Mouse (Mus musculus) B cell, adult 62 days (primary cell): ENCODE data around the gene Zfp3. TPM values are rescaled to one million over a fixed set of nuclear protein-coding genes. Genes with fewer than 3 reads are reported as not detected.

ENCODE experiments used
- total RNA-seq: library from RNA; stranded (reverse); gene quantifications from 4 replicates; pipeline ENCODE4 v1.2.4, GENCODE M21; 2023

Zfp3 gene
- 1.9 to 2.7 TPM (median 2.2 TPM) in 4 replicates for total RNA-seq

DNA sequence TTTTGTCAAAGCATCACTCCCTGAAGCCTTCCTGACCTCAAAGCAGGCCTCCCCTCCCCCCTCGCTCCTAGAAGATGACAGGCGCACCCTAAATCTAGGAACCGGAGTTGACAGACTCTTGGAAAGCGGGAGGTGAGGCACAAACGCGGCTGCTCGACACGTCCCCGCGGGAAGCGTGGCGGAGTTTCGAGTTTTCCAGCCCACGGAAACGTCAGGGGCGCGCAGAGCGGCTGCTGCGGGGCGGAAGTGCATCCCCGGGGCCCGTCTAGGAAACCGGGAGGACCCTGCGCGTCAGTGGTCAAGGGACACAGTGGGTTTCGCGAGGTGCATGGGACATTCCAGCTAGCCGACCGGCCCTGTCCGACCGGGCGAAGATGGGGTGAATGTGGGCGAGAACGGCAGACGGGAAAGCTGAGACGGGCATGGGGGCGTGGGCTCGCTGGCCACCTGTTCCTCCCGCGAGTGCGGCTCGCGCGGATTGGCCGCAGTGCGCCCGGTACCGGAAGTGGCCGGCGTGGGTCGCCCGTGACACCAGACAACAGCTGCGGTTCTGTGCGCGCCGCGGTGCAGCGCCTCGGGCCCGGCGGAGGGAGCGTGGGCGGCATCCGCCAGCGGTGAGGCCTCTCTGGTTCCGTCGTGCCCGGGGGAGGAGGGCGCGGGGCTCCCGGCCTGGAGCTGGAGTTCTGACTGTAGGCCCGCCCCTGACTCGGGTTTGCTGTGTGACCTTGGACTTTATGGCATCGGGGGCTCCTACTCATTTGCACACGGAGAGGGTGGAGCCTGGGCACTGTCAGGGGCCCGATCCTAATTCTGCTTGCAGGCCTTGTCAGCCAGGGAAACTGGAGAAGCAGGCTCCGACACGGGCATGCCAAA, at the start of gene Zfp3:
TSS of gene Zfp3 (plus strand) at position 274 of the 873 bp plus-strand sequence.

DNA sequence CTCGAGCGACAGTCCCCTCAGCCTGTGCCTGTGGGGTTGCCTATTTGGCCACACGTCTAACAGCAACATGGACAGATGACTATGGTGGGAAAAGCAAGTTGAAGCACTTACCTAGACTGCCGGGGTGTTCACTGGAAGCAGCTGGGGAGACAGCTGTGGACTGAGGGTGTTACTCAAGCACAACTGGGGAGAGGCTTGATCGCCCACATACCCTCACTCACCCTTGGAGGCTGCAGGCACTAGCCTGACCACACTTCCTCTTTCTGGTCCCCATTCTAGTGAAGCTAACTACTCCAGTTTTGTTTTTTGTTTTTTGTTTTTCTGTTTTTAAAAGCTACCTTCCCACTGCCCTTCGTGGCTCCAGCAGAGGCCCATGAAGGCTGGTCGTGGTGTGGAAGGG, 48.4 kb downstream of the Zfp3 start, which contains the start of gene Scimp:
TSS of gene Scimp (minus strand) at position 222 of the 400 bp plus-strand sequence.

Other genes with a start within 250 kb of the Zfp3 start
- gene Vmo1, start 249.6 kb upstream of the Zfp3 start, total RNA-seq = not detected in 4 replicates
- not detected in 4 replicates for gene Gltpd2, start 245.0 kb upstream of the Zfp3 start, total RNA-seq
- 123 to 130 TPM (median 128 TPM) in 4 replicates for gene Psmb6, start 238.8 kb upstream of the Zfp3 start, total RNA-seq
- gene Gm40193, start 231.3 kb upstream of the Zfp3 start, total RNA-seq = not detected in 4 replicates
- 3.6 to 6.9 TPM (median 4.8 TPM) in 4 replicates for gene Pld2, start 224.1 kb upstream of the Zfp3 start, total RNA-seq
- 83.2 to 99.3 TPM (median 92.6 TPM) in 4 replicates for gene Mink1, start 201.3 kb upstream of the Zfp3 start, total RNA-seq
- not detected in 4 replicates for gene 4930544D05Rik, start 148.4 kb upstream of the Zfp3 start, total RNA-seq
- 2.2 TPM in 1 of 4 replicates, not detected in the others for gene Chrne, start 145.0 kb upstream of the Zfp3 start, total RNA-seq
- gene Gp1ba, start 125.1 kb upstream of the Zfp3 start, total RNA-seq = not detected in 4 replicates
- gene Rnf167, start 117.0 kb upstream of the Zfp3 start, total RNA-seq = 191 to 209 TPM (median 198 TPM) in 4 replicates
- 63.0 to 77.8 TPM (median 66.3 TPM) in 4 replicates for gene Slc25a11, start 116.7 kb upstream of the Zfp3 start, total RNA-seq
- gene Pfn1, start 109.6 kb upstream of the Zfp3 start, total RNA-seq = 1,311 to 1,415 TPM (median 1,337 TPM) in 4 replicates
- gene Eno3, start 107.0 kb upstream of the Zfp3 start, total RNA-seq = 27.9 to 35.0 TPM (median 31.9 TPM) in 4 replicates
- gene Spag7, start 94.8 kb upstream of the Zfp3 start, total RNA-seq = 34.1 to 44.3 TPM (median 40.2 TPM) in 4 replicates
- 60.2 to 85.3 TPM (median 65.6 TPM) in 4 replicates for gene Camta2, start 76.1 kb upstream of the Zfp3 start, total RNA-seq
- 1.4 to 2.5 TPM (median 2.2 TPM) in 4 replicates for gene Inca1, start 64.1 kb upstream of the Zfp3 start, total RNA-seq
- 27.1 to 33.9 TPM (median 29.3 TPM) in 4 replicates for gene Kif1c, start 63.7 kb upstream of the Zfp3 start, total RNA-seq
- 22.2 to 27.1 TPM (median 23.6 TPM) in 4 replicates for gene Scimp, start 48.4 kb downstream of the Zfp3 start, total RNA-seq
- gene Rabep1, start 80.6 kb downstream of the Zfp3 start, total RNA-seq = 55.4 to 60.1 TPM (median 57.9 TPM) in 4 replicates
- gene Nup88, start 205.8 kb downstream of the Zfp3 start, total RNA-seq = 84.9 to 118 TPM (median 92.8 TPM) in 4 replicates
- 42.1 to 58.3 TPM (median 49.2 TPM) in 4 replicates for gene Rpain, start 206.0 kb downstream of the Zfp3 start, total RNA-seq
- 84.0 to 89.1 TPM (median 84.0 TPM) in 4 replicates for gene C1qbp, start 218.8 kb downstream of the Zfp3 start, total RNA-seq
- 29.0 to 34.3 TPM (median 31.4 TPM) in 4 replicates for gene Dhx33, start 240.2 kb downstream of the Zfp3 start, total RNA-seq